Mouse (Mus musculus) bone marrow, adult 2 months (tissue): ENCODE data around the gene Fut11. TPM values are rescaled to one million over a fixed set of nuclear protein-coding genes. Genes with fewer than 3 reads are reported as not detected.

ENCODE experiments used
- H3K27ac ChIP-seq: fragments of 200-500 bp; 2 replicates; pipeline ENCODE4 v1.5.1; 2012; ENCODE audit warnings: low read depth, mild to moderate bottlenecking, control low read depth, inconsistent platforms, low read length; ENCODE audit not compliant: control insufficient read depth, poor library complexity, insufficient read depth
- H3K4me1 ChIP-seq: fragments of 200-500 bp; 2 replicates; pipeline ENCODE4 v1.6.1; 2011; ENCODE audit warnings: low read length; ENCODE audit not compliant: control insufficient read depth, insufficient read depth
- H3K4me3 ChIP-seq: fragments of 200-500 bp; replicated peaks from 2 replicates; pipeline ENCODE3; 2011; ENCODE audit warnings: mild to moderate bottlenecking, low read depth, low read length, control low read depth; ENCODE audit not compliant: control insufficient read depth
- CTCF ChIP-seq: fragments of 200-500 bp; IDR thresholded peaks from 2 replicates; pipeline ENCODE4 v1.5.1; 2011; ENCODE audit warnings: low read length, control low read depth; ENCODE audit not compliant: control insufficient read depth, insufficient read depth
- POLR2A ChIP-seq: fragments of 200-500 bp; IDR thresholded peaks from 2 replicates; pipeline ENCODE4 v1.6.1; 2011; ENCODE audit warnings: low read depth, mild to moderate bottlenecking, control low read depth, low read length, borderline replicate concordance; ENCODE audit not compliant: control insufficient read depth
- WGBS: fragments of 180-500 bp; shearing (Covaris S2); methylation state at CpG from one replicate; pipeline ENCODE4 v1.1.7; 2018; 5-methylcytosine and 5-hydroxymethylcytosine counted together
- polyA plus RNA-seq: library from polyadenylated mRNA; stranded (reverse); fragments of >200 nt; gene quantifications from 2 replicates; pipeline ENCODE4 v1.2.4, GENCODE M21; 2011; ENCODE audit warnings: low replicate concordance; ENCODE audit not compliant: missing spikeins, insufficient read depth, insufficient read length

The Fut11 gene
- polyA plus RNA-seq, 1 experiment = 5.8 TPM

- peak overlapping the region; percentile 97 for H3K27ac ChIP-seq
- no peaks in the 10 kb centered on the region; the same call in none of the 2 replicates for H3K4me1 ChIP-seq
- WGBS = 22% methylated on average over 12 of the region's 12 CpGs
- no peak for TF ChIP-seq CTCF
- no peak for TF ChIP-seq POLR2A
- H3K4me3 ChIP-seq = peak overlapping the region; percentile 97
Measured at GRCm38 (mm10) chr14:20733041-20733951, 38.5 kb downstream of the Fut11 start.

GRCm38 (mm10) chr14:20733952-20734774 lies 39.4 kb downstream of the Fut11 start, which contains the start of gene Ndst2:
TSS of gene Ndst2 (minus strand) at chr14:20734562.
- Histone ChIP-seq H3K27ac (peak within 1 kb of the TSS; percentile 97), H3K4me3 (peak within 1 kb of the TSS; percentile 97), H3K4me1 (no peaks in the 10 kb centered on the region; the same call in none of the 2 replicates)
- TF ChIP-seq POLR2A = peak; percentile 94; the same call in 1 of the 2 replicates
- no peak for TF ChIP-seq CTCF
- under 1% methylated on average over 76 of the region's 81 CpGs for WGBS

- Histone ChIP-seq H3K27ac (no peak overlapping the region), H3K4me1 (no peaks in the 10 kb centered on the region; the same call in none of the 2 replicates), H3K4me3 (no peak overlapping the region)
- TF ChIP-seq POLR2A = no peak
- TF ChIP-seq CTCF = no peak
- 50% methylated on average over 2 of the region's 2 CpGs for WGBS
Measured at GRCm38 (mm10) chr14:20735052-20735451, 40.3 kb downstream of the Fut11 start.

- TF ChIP-seq POLR2A (no peak), CTCF (no peak)
- Histone ChIP-seq H3K4me3 (no peak overlapping the region), H3K4me1 (no peaks in the 10 kb centered on the region; the same call in none of the 2 replicates), H3K27ac (no peak overlapping the region)
- 53% methylated on average over 13 of the region's 13 CpGs for WGBS
Measured at GRCm38 (mm10) chr14:20735892-20736390, 41.2 kb downstream of the Fut11 start.

GRCm38 (mm10) chr14:20737306-20737705 lies 42.5 kb downstream of the Fut11 start:
- TF ChIP-seq CTCF = peak; percentile 74
- TF ChIP-seq POLR2A = no peak
- no peak overlapping the region for H3K4me3 ChIP-seq
- H3K27ac ChIP-seq = no peak overlapping the region
- no peaks in the 10 kb centered on the region; the same call in none of the 2 replicates for H3K4me1 ChIP-seq
- WGBS = 48% methylated on average over 14 of the region's 14 CpGs

- TF ChIP-seq POLR2A (no peak), CTCF (no peak)
- H3K4me3 ChIP-seq = no peak overlapping the region
- 85% methylated on average over 8 of the region's 8 CpGs for WGBS
- H3K4me1 ChIP-seq = no peaks in the 10 kb centered on the region; the same call in none of the 2 replicates
- H3K27ac ChIP-seq = no peak overlapping the region
Measured at GRCm38 (mm10) chr14:20738511-20738910, 43.7 kb downstream of the Fut11 start.

GRCm38 (mm10) chr14:20741301-20741700 lies 46.5 kb downstream of the Fut11 start:
- Histone ChIP-seq H3K27ac (no peak overlapping the region), H3K4me3 (no peak overlapping the region), H3K4me1 (no peaks in the 10 kb centered on the region; the same call in none of the 2 replicates)
- no peak for TF ChIP-seq CTCF
- TF ChIP-seq POLR2A = no peak
- 91% methylated on average over 9 of the region's 9 CpGs for WGBS

- 90% methylated on average over 3 of the region's 3 CpGs for WGBS
- no peak overlapping the region for H3K4me3 ChIP-seq
- TF ChIP-seq POLR2A = no peak
- TF ChIP-seq CTCF = no peak
- no peaks in the 10 kb centered on the region; the same call in 1 of the 2 replicates for H3K4me1 ChIP-seq
- H3K27ac ChIP-seq = no peak overlapping the region
Measured at GRCm38 (mm10) chr14:20743614-20744013, 48.8 kb downstream of the Fut11 start.
